Mouse (Mus musculus): ENCODE measurements around the gene Glis3.

DNA sequence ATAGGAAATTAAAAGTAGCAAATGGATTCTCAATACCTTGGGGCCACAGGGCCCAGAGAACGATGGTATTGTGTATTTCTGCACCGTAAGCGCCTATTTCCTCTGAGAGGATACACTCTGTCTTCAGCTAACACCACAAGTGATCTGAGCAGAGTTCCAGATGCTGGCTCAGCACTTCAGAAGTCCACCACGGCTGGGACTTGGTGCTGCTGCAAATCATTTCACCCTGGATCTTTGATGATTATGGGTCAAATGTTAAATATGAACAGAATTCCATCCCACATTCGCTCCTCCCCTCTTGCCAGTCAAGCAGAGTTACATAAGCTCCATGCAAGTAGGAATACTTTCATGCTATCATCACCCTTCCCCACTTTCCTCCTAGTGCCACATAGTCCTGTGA, 263.8 kb downstream of the Glis3 start:
- TF ChIP-seq MAFK (IDR thresholded peaks at IDR 0.05; ENCODE audit: insufficient read depth, low read depth, low read length) (no peak), HCFC1 (IDR thresholded peaks at IDR 0.05; ENCODE audit: borderline replicate concordance, insufficient read depth, low read length) (no peak), CHD2 (IDR thresholded peaks at IDR 0.05; ENCODE audit: low read depth, low read length) (no peak), ZNF384 (IDR thresholded peaks at IDR 0.05; ENCODE audit: low read depth, low read length) (no peak)

All from ES-E14 (cell line).